Mouse (Mus musculus): ENCODE data around the gene Fads6. TPM values are rescaled to one million over a fixed set of nuclear protein-coding genes. Genes with fewer than 3 reads are reported as not detected.

Fads6 gene
- total and polyA plus RNA-seq, 2 experiments from 2014 or later: 1.6 to 10.2 TPM

DNA sequence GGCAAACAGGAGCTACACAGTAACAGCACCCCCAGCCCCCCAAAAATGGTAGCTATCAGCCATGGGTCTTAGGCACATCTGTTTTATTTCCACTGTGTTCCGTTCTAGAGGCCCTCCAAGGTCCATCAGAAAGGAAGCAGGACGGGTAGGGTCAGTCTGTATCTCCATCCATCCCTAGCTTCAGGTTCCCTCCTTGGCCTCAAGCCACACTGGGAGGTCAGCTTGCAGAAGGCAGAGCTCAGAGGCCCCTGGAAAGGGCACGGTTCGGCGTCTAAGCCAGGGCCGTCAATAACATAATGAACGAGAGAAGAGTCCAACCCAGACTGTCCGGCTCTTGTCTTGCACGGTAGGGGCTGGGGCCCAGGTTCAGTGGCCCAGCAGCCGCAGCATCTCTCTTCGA, 29.5 kb downstream of the Fads6 start:
- no peak overlapping the region for H3K27ac ChIP-seq (ENCODE audit: low read depth, low read length)
- H3K36me3 ChIP-seq (ENCODE audit: insufficient read depth, low read length): peaks cover 26% of the 10 kb centered on the region
- DNase-seq (ENCODE audit: low spot score) (no peak), ATAC-seq (ENCODE audit: low FRiP score) (no peak)
- no peak overlapping the region for H3K4me2 ChIP-seq (ENCODE audit: low read depth, low read length, poor library complexity, severe bottlenecking)
- TF ChIP-seq CTCF (IDR thresholded peaks at IDR 0.05): no peak
- peaks cover 7% of the 10 kb centered on the region; the same call in 1 of the 2 replicates for H3K4me1 ChIP-seq (ENCODE audit: insufficient read depth, low read length)
- WGBS: 81% methylated on average over 11 of the region's 11 CpGs
- no peak overlapping the region for H3K4me3 ChIP-seq (ENCODE audit: low read depth, low read length)
- no peaks in the 10 kb centered on the region for H3K9me3 ChIP-seq (ENCODE audit: low read length)
- H3K9ac ChIP-seq (replicated peaks; ENCODE audit: low read length, poor library complexity, severe bottlenecking): no peak overlapping the region
- peaks cover 51% of the 10 kb centered on the region for H3K27me3 ChIP-seq (ENCODE audit: insufficient read depth, low read length)

DNA sequence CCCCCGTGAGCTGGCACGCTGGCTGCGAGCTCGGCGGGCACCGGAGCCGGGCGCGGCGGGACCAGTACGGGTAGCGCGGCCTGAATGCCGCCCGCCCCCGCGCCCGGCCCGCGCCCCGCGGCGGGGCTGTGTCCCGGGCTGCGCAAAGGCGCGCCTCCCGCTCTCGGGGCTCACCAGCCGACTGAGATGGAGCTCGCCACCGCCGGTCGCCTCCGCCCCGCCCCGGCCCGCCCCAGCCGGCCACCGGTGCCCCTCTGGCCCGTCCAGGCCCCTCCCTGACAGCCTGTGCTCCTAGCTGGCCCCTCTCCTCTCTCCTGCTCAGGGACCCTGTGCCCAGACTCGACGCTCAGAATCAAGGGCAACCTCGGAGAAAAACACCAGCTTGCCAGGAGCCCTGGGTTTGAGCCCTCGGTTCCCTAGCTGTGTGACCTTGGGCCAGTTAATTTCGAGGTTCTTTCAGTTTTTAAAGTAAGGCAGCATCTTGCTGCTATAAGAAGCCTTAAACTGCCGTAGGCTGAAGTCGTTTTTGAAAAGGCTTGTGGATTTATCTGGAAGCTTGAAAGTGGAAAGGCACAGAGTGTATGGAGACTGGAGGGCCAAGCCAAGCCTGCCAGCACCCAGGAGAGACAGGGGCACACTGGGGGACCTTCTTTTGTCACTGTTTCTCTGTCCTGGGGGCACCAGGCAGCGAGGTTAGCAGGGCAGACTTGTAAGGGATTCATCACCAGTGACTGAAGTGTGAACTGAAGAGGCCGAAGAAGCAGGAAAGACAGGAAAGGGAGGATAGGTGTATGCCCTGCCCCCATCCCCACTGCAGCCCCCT, 30.2 kb downstream of the Fads6 start, which contains the start of gene Grin2c:
Gene Grin2c, minus strand, starts transcription at position 183 of the 823 bp plus-strand sequence.
- 8% methylated on average over 36 of the region's 50 CpGs for WGBS
- TF ChIP-seq CTCF (IDR thresholded peaks at IDR 0.05): no peak
- H3K9ac ChIP-seq (replicated peaks; ENCODE audit: low read length, poor library complexity, severe bottlenecking): peak within 1 kb of the TSS; percentile 46
- no peaks in the 10 kb centered on the region for H3K9me3 ChIP-seq (ENCODE audit: low read length)
- peaks cover 52% of the 10 kb centered on the region for H3K27me3 ChIP-seq (ENCODE audit: insufficient read depth, low read length)
- no peak for ATAC-seq (ENCODE audit: low FRiP score)
- no peak for DNase-seq (ENCODE audit: low spot score)
- H3K4me1 ChIP-seq (ENCODE audit: insufficient read depth, low read length): peaks cover 7% of the 10 kb centered on the region; the same call in 1 of the 2 replicates
- H3K4me2 ChIP-seq (ENCODE audit: low read depth, low read length, poor library complexity, severe bottlenecking): peak within 1 kb of the TSS; percentile 72
- peak within 1 kb of the TSS; percentile 35 for H3K4me3 ChIP-seq (ENCODE audit: low read depth, low read length)
- no peak within 1 kb of the TSS for H3K27ac ChIP-seq (ENCODE audit: low read depth, low read length)
- H3K36me3 ChIP-seq (ENCODE audit: insufficient read depth, low read length): peaks cover 26% of the 10 kb centered on the region

DNA sequence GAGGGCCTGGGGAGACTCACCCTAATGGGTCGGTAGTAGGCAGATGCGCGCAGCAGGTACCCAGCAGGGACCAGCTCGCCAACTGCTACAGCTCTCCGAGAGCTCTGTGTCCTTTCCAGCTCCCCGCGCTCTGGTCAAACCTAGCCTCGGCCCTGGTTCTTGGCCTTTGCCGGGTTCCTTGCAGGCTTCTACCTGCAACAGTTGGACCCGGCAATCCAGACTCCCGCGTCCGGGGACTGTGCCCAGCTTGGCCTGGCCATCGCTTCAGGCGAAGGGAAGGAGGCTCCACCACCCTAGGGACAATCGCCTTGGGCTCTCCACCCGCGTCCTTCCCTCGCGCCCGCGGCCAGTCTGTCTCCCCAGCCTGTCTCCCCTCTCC, 31.1 kb downstream of the Fads6 start:
- H3K4me1 ChIP-seq (ENCODE audit: insufficient read depth, low read length): peaks cover 7% of the 10 kb centered on the region; the same call in 1 of the 2 replicates
- H3K27me3 ChIP-seq (ENCODE audit: insufficient read depth, low read length): peaks cover 61% of the 10 kb centered on the region
- no peak overlapping the region for H3K27ac ChIP-seq (ENCODE audit: low read depth, low read length)
- H3K9ac ChIP-seq (replicated peaks; ENCODE audit: low read length, poor library complexity, severe bottlenecking): peak overlapping the region; percentile 46
- no peaks in the 10 kb centered on the region for H3K9me3 ChIP-seq (ENCODE audit: low read length)
- TF ChIP-seq CTCF (IDR thresholded peaks at IDR 0.05): no peak
- peaks cover 19% of the 10 kb centered on the region for H3K36me3 ChIP-seq (ENCODE audit: insufficient read depth, low read length)
- H3K4me2 ChIP-seq (ENCODE audit: low read depth, low read length, poor library complexity, severe bottlenecking): peak overlapping the region; percentile 72
- ATAC-seq (ENCODE audit: low FRiP score) (no peak), DNase-seq (ENCODE audit: low spot score) (no peak)
- 2% methylated on average over 21 of the region's 22 CpGs for WGBS
- H3K4me3 ChIP-seq (ENCODE audit: low read depth, low read length): peak overlapping the region; percentile 35

DNA sequence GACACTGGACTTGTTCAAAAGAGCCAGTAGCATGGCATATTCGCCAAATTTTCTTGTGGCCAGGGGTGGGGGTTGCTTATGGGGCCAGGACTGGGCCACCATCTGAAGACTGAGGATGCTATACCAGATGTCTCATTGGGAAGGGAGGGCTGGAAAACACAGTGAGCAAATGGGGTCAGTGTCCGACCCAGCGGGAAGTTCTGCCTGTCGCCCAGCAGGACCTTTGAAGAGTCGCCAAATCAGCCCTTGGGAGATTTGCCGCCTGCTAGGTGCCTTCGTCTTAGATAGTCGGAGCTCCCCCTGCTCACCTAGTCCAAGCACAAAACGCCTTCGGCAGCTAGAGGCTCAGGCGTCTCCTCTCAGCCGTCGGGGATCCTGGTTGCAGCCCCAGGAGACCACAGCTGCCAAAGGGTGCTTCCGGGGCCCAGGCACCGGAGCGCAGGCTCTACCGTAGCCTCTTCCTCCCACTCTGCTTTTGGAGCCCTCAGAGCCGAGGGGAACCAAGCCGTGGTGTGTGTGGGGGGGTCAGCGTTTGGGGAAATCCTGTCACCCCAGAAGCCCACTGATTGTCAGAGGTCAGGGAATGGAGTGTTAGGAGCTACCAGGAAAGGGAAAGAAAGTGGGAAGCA, 31.6 kb downstream of the Fads6 start:
- Histone ChIP-seq H3K27me3 (ENCODE audit: insufficient read depth, low read length) (peaks cover 66% of the 10 kb centered on the region), H3K36me3 (ENCODE audit: insufficient read depth, low read length) (peaks cover 18% of the 10 kb centered on the region), H3K4me2 (ENCODE audit: low read depth, low read length, poor library complexity, severe bottlenecking) (no peak overlapping the region), H3K9me3 (ENCODE audit: low read length) (no peaks in the 10 kb centered on the region), H3K9ac (replicated peaks; ENCODE audit: low read length, poor library complexity, severe bottlenecking) (no peak overlapping the region), H3K4me1 (ENCODE audit: insufficient read depth, low read length) (peaks cover 7% of the 10 kb centered on the region; the same call in 1 of the 2 replicates), H3K27ac (ENCODE audit: low read depth, low read length) (no peak overlapping the region), H3K4me3 (ENCODE audit: low read depth, low read length) (peak overlapping the region; percentile 35; the same call in 1 of the 2 replicates)
- no peak for DNase-seq (ENCODE audit: low spot score)
- TF ChIP-seq CTCF (IDR thresholded peaks at IDR 0.05): no peak
- ATAC-seq (ENCODE audit: low FRiP score): no peak
- 4% methylated on average over 20 of the region's 20 CpGs for WGBS

DNA sequence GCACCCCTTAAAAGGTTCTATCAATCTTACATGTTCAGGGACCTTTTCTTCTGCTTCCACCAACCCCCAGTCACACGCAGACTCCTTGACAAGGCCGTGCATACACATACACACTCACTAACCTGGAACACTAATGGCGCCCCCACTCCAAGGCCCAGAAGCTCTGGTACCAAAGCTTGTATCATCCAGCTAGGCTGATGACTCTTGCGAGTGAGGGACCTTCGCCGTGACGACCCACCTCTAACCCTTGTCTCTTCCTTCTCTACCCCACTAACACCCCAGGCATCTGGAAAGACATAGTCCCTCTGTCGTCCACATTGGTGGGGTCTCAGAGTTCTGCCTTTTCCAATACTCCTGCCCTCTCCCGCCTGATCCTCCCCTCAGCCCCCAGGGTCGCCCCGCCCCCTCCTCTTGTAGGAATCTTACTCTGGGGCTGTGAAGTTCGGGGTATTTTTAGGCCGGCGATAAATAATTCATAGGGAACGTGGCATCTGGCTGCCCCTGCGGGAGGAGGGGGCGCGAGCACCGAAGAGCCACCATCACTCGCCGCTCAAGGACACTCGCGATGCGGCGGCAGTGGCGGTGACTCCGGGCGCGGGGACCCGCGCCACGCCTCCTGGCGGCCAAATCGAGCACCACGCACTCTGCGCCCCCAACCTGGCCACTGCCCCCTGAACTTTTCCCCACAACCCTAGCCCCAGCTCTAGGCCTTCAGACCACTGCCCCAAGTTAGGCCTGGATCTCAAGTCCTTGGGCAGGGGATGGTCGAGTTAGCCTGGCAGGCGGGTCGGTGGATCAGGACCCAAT, 32.4 kb downstream of the Fads6 start:
- WGBS: 7% methylated on average over 39 of the region's 39 CpGs
- no peak overlapping the region for H3K9ac ChIP-seq (replicated peaks; ENCODE audit: low read length, poor library complexity, severe bottlenecking)
- H3K4me1 ChIP-seq (ENCODE audit: insufficient read depth, low read length): peaks cover 7% of the 10 kb centered on the region; the same call in 1 of the 2 replicates
- ATAC-seq (ENCODE audit: low FRiP score): no peak
- H3K36me3 ChIP-seq (ENCODE audit: insufficient read depth, low read length): peaks cover 18% of the 10 kb centered on the region
- H3K27me3 ChIP-seq (ENCODE audit: insufficient read depth, low read length): peaks cover 72% of the 10 kb centered on the region
- 0 out of 2 replicates have a peak overlapping the region, but pooled peaks have one; percentile 1 for H3K4me3 ChIP-seq (ENCODE audit: low read depth, low read length)
- H3K27ac ChIP-seq (ENCODE audit: low read depth, low read length): no peak overlapping the region
- H3K4me2 ChIP-seq (ENCODE audit: low read depth, low read length, poor library complexity, severe bottlenecking): peak overlapping the region; percentile 36
- no peaks in the 10 kb centered on the region for H3K9me3 ChIP-seq (ENCODE audit: low read length)
- DNase-seq (ENCODE audit: low spot score): peak; percentile 42
- peak; percentile 67 for TF ChIP-seq CTCF (IDR thresholded peaks at IDR 0.05)
